Mouse (Mus musculus): ENCODE results near the gene Trpm6. TPM values are rescaled to one million over a fixed set of nuclear protein-coding genes. Genes with fewer than 3 reads are reported as not detected.

The Trpm6 gene
- polyA plus RNA-seq, 1 experiment from 2014 or later = 0.19 TPM

GRCm38 (mm10) chr19:18846336-18846735 is 96.6 kb downstream of the Trpm6 start:
- ATAC-seq (ENCODE audit: insufficient read depth, low FRiP score, low TSS enrichment) = no peak

DNA sequence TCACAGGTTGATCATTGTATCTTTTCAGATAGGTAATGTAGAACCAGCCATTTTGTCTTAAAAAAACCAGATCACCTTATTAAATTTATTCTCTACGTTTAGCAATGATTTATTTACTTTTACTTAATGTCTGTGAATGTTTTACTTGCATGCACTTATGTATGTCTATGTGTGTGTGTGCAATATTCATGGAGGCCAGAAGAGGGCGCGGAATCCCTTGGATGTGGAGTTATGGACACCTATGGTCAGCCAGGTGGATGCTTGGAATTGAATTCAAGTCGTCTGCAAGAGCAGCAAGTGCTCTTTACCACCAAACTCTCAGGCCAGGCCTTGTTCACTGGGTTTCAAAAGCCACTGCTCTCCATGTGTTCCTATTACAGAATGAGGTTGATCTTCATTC is 118.5 kb downstream of the Trpm6 start:
- ATAC-seq (ENCODE audit: insufficient read depth, low FRiP score, low TSS enrichment) (no peak; the same call in 1 of the 2 replicates), DNase-seq (ENCODE audit: low spot score) (no peak)
- no peaks in the 10 kb centered on the region for H3K36me3 ChIP-seq (ENCODE audit: control insufficient read depth, insufficient read depth, low read length)
- no peaks in the 10 kb centered on the region; the same call in 1 of the 2 replicates for H3K4me1 ChIP-seq (ENCODE audit: control insufficient read depth, insufficient read depth, low read length)
- no peak overlapping the region for H3K4me3 ChIP-seq (ENCODE audit: low read depth, low read length)
- H3K9ac ChIP-seq (ENCODE audit: low read length) = no peak overlapping the region
- H3K27ac ChIP-seq (ENCODE audit: low read depth, low read length) = no peak overlapping the region
- 62% methylated on average over 4 of the region's 4 CpGs for WGBS
- no peak overlapping the region for H3K4me2 ChIP-seq (ENCODE audit: low read depth)
- no peaks in the 10 kb centered on the region for H3K9me3 ChIP-seq (ENCODE audit: control insufficient read depth, low read length)
- H3K27me3 ChIP-seq (ENCODE audit: control insufficient read depth, insufficient read depth, low read length) = no peaks in the 10 kb centered on the region

More at GRCm38 (mm10) chr19:18846336-18846735, 96.6 kb downstream of the Trpm6 start:
- no peaks in the 10 kb centered on the region for H3K36me3 ChIP-seq (ENCODE audit: control insufficient read depth, insufficient read depth, low read length)
- H3K4me2 ChIP-seq (ENCODE audit: low read depth) = no peak overlapping the region
- H3K27me3 ChIP-seq (ENCODE audit: control insufficient read depth, insufficient read depth, low read length) = no peaks in the 10 kb centered on the region
- 92% methylated on average over 4 of the region's 4 CpGs for WGBS
- no peaks in the 10 kb centered on the region for H3K4me1 ChIP-seq (ENCODE audit: control insufficient read depth, insufficient read depth, low read length)
- no peaks in the 10 kb centered on the region for H3K9me3 ChIP-seq (ENCODE audit: control insufficient read depth, low read length)
- H3K4me3 ChIP-seq (ENCODE audit: low read depth, low read length) = no peak overlapping the region
- no peak for DNase-seq (ENCODE audit: low spot score)
- no peak overlapping the region for H3K9ac ChIP-seq (ENCODE audit: low read length)
- no peak overlapping the region for H3K27ac ChIP-seq (ENCODE audit: low read depth, low read length)

DNA sequence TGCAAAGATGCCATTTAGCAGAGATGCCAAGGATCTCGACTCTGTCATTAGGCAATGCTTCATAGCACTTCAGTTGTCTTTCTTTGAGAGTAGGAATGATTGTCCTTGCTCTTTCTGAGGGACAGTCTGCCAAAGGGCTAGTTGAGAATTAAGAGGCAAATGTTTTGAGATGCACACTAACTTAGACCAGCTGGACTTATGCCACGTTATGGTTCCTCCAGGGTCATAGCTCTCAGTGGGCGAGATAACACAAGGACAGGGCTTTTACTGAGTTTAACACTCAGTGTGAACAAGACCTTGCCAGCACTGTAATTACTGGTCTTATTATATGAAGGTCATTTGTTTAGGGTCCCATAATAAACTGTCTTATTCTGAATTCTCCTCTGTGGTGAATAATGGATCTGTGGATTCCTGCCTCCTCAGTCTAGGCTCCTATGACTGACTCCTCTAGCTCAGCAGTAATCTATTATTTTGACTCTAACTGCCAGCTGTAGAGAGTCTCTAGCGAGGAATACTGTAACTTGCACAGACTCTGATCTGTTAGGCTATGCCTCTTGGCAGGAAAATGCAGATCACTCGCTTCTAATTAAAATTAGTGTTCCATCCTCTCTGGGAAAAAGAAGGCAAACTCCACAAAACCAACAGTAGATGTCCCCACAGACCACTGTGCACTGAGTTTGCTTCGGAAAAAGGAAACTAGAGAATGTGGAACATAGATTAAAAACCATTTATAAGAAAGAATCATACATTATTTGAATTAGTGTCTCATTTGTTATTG is 123.2 kb downstream of the Trpm6 start:
- WGBS = 67% methylated on average over 6 of the region's 6 CpGs
- DNase-seq (ENCODE audit: low spot score) (no peak), ATAC-seq (ENCODE audit: insufficient read depth, low FRiP score, low TSS enrichment) (peak; percentile 36; the same call in 1 of the 2 replicates)
- H3K27ac ChIP-seq (ENCODE audit: low read depth, low read length) = no peak overlapping the region
- no peaks in the 10 kb centered on the region for H3K9me3 ChIP-seq (ENCODE audit: control insufficient read depth, low read length)
- no peak overlapping the region for H3K9ac ChIP-seq (ENCODE audit: low read length)
- H3K4me1 ChIP-seq (ENCODE audit: control insufficient read depth, insufficient read depth, low read length) = peaks cover 3% of the 10 kb centered on the region
- H3K27me3 ChIP-seq (ENCODE audit: control insufficient read depth, insufficient read depth, low read length) = no peaks in the 10 kb centered on the region
- no peak overlapping the region for H3K4me2 ChIP-seq (ENCODE audit: low read depth)
- H3K36me3 ChIP-seq (ENCODE audit: control insufficient read depth, insufficient read depth, low read length) = no peaks in the 10 kb centered on the region
- no peak overlapping the region for H3K4me3 ChIP-seq (ENCODE audit: low read depth, low read length)

GRCm38 (mm10) chr19:18873709-18874644 is 124.2 kb downstream of the Trpm6 start:
- Histone ChIP-seq H3K9ac (ENCODE audit: low read length) (no peak overlapping the region), H3K4me2 (ENCODE audit: low read depth) (peak overlapping the region; percentile 22), H3K9me3 (ENCODE audit: control insufficient read depth, low read length) (no peaks in the 10 kb centered on the region), H3K27ac (ENCODE audit: low read depth, low read length) (peak overlapping the region; percentile 56; the same call in 1 of the 2 replicates), H3K4me3 (ENCODE audit: low read depth, low read length) (peak overlapping the region; percentile 10; the same call in 1 of the 2 replicates), H3K36me3 (ENCODE audit: control insufficient read depth, insufficient read depth, low read length) (no peaks in the 10 kb centered on the region), H3K4me1 (ENCODE audit: control insufficient read depth, insufficient read depth, low read length) (peaks cover 3% of the 10 kb centered on the region), H3K27me3 (ENCODE audit: control insufficient read depth, insufficient read depth, low read length) (no peaks in the 10 kb centered on the region)
- 35% methylated on average over 16 of the region's 16 CpGs for WGBS
- ATAC-seq (ENCODE audit: insufficient read depth, low FRiP score, low TSS enrichment) (peak; percentile 79), DNase-seq (ENCODE audit: low spot score) (no peak)

- Histone ChIP-seq H3K27me3 (ENCODE audit: control insufficient read depth, insufficient read depth, low read length) (no peaks in the 10 kb centered on the region), H3K27ac (ENCODE audit: low read depth, low read length) (no peak overlapping the region), H3K4me2 (ENCODE audit: low read depth) (no peak overlapping the region), H3K9ac (ENCODE audit: low read length) (no peak overlapping the region), H3K4me3 (ENCODE audit: low read depth, low read length) (no peak overlapping the region), H3K4me1 (ENCODE audit: control insufficient read depth, insufficient read depth, low read length) (no peaks in the 10 kb centered on the region), H3K9me3 (ENCODE audit: control insufficient read depth, low read length) (no peaks in the 10 kb centered on the region), H3K36me3 (ENCODE audit: control insufficient read depth, insufficient read depth, low read length) (no peaks in the 10 kb centered on the region)
- no peak for ATAC-seq (ENCODE audit: insufficient read depth, low FRiP score, low TSS enrichment)
- WGBS = 76% methylated on average over 4 of the region's 4 CpGs
- DNase-seq (ENCODE audit: low spot score) = no peak
These were observed 129.5 kb downstream of the Trpm6 start for GRCm38 (mm10) chr19:18879264-18879663.

DNA sequence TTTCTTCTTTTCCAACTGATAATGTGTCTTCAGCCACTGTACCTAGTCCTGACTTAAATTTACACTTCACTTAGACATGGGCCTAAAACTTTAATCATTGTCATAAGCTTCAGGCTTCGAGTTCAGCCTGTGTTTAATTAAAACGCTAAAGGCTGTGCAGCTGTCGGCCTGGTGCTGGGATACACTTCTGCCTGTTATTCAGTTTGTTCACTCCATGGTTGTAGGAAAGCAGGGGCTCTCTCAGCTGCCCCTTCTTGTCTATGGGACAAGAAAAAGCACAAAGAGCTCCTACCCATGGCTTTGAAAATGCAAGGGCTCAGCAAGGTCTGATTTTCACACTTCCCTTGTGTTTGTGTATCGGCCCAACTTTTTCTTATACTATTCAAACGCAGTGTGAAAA is 131.4 kb downstream of the Trpm6 start:
- H3K4me2 ChIP-seq (ENCODE audit: low read depth) = no peak overlapping the region
- 55% methylated on average over 5 of the region's 5 CpGs for WGBS
- H3K36me3 ChIP-seq (ENCODE audit: control insufficient read depth, insufficient read depth, low read length) = no peaks in the 10 kb centered on the region
- no peak overlapping the region for H3K4me3 ChIP-seq (ENCODE audit: low read depth, low read length)
- DNase-seq (ENCODE audit: low spot score) (no peak), ATAC-seq (ENCODE audit: insufficient read depth, low FRiP score, low TSS enrichment) (no peak)
- H3K27ac ChIP-seq (ENCODE audit: low read depth, low read length) = no peak overlapping the region
- no peaks in the 10 kb centered on the region for H3K27me3 ChIP-seq (ENCODE audit: control insufficient read depth, insufficient read depth, low read length)
- no peaks in the 10 kb centered on the region for H3K4me1 ChIP-seq (ENCODE audit: control insufficient read depth, insufficient read depth, low read length)
- no peaks in the 10 kb centered on the region for H3K9me3 ChIP-seq (ENCODE audit: control insufficient read depth, low read length)
- H3K9ac ChIP-seq (ENCODE audit: low read length) = no peak overlapping the region

- no peak for DNase-seq (ENCODE audit: low spot score)
- H3K27ac ChIP-seq (ENCODE audit: low read depth, low read length) = 0 out of 2 replicates have a peak overlapping the region, but pooled peaks have one; percentile 27
These were observed 138.0 kb downstream of the Trpm6 start for GRCm38 (mm10) chr19:18887646-18888407.

GRCm38 (mm10) chr19:18888491-18889116 is 138.8 kb downstream of the Trpm6 start:
- ATAC-seq (ENCODE audit: insufficient read depth, low FRiP score, low TSS enrichment) = peak; percentile 49
- peak overlapping the region; percentile 44; the same call in 1 of the 2 replicates for H3K9ac ChIP-seq (ENCODE audit: low read length)
- WGBS = 21% methylated on average over 13 of the region's 13 CpGs
- H3K4me1 ChIP-seq (ENCODE audit: control insufficient read depth, insufficient read depth, low read length) = peaks cover 6% of the 10 kb centered on the region
- H3K36me3 ChIP-seq (ENCODE audit: control insufficient read depth, insufficient read depth, low read length) = no peaks in the 10 kb centered on the region
- no peaks in the 10 kb centered on the region for H3K27me3 ChIP-seq (ENCODE audit: control insufficient read depth, insufficient read depth, low read length)
- 0 out of 2 replicates have a peak overlapping the region, but pooled peaks have one; percentile 62 for H3K27ac ChIP-seq (ENCODE audit: low read depth, low read length)
- H3K9me3 ChIP-seq (ENCODE audit: control insufficient read depth, low read length) = no peaks in the 10 kb centered on the region
- H3K4me3 ChIP-seq (ENCODE audit: low read depth, low read length) = peak overlapping the region; percentile 24
- peak overlapping the region; percentile 48 for H3K4me2 ChIP-seq (ENCODE audit: low read depth)
- DNase-seq (ENCODE audit: low spot score) = peak; percentile 53

More at GRCm38 (mm10) chr19:18887646-18888407, 138.0 kb downstream of the Trpm6 start:
- no peak for ATAC-seq (ENCODE audit: insufficient read depth, low FRiP score, low TSS enrichment)
- H3K9ac ChIP-seq (ENCODE audit: low read length) = no peak overlapping the region
- no peaks in the 10 kb centered on the region for H3K36me3 ChIP-seq (ENCODE audit: control insufficient read depth, insufficient read depth, low read length)
- H3K4me2 ChIP-seq (ENCODE audit: low read depth) = no peak overlapping the region
- no peaks in the 10 kb centered on the region for H3K27me3 ChIP-seq (ENCODE audit: control insufficient read depth, insufficient read depth, low read length)
- WGBS = 35% methylated on average over 11 of the region's 11 CpGs
- no peaks in the 10 kb centered on the region for H3K9me3 ChIP-seq (ENCODE audit: control insufficient read depth, low read length)
- H3K4me1 ChIP-seq (ENCODE audit: control insufficient read depth, insufficient read depth, low read length) = peaks cover 6% of the 10 kb centered on the region
- H3K4me3 ChIP-seq (ENCODE audit: low read depth, low read length) = no peak overlapping the region
